Mouse (Mus musculus) heart, embryonic 11.5 days (tissue): ENCODE measurements around the gene Diras1. TPM values are rescaled to one million over a fixed set of nuclear protein-coding genes. Genes with fewer than 3 reads are reported as not detected.

Experiments
- ATAC-seq: fragments of 200-750 bp; cut with Nextera tagmentation; replicated peaks from 2 replicates; pipeline ENCODE4 v1.8.0; 2017; ENCODE audit warnings: moderate library complexity; ENCODE audit not compliant: insufficient number of reproducible peaks, low FRiP score, low TSS enrichment
- H3K27ac ChIP-seq: fragments of 300-500 bp; sonication (generic); 2 replicates; pipeline ENCODE4 v1.5.1; 2014; ENCODE audit warnings: mild to moderate bottlenecking, low read depth, low read length
- H3K27me3 ChIP-seq: fragments of 300-500 bp; sonication (generic); 2 replicates; pipeline ENCODE4 v1.6.1; 2014; ENCODE audit warnings: mild to moderate bottlenecking, low read length, mixed read lengths; ENCODE audit not compliant: control insufficient read depth, insufficient read depth
- H3K36me3 ChIP-seq: fragments of 300-500 bp; sonication (generic); 2 replicates; pipeline ENCODE4 v1.6.1; 2014; ENCODE audit warnings: mild to moderate bottlenecking, low read length, moderate library complexity, mixed read lengths; ENCODE audit not compliant: control insufficient read depth, insufficient read depth
- H3K4me1 ChIP-seq: fragments of 300-500 bp; sonication (generic); 2 replicates; pipeline ENCODE4 v1.6.1; 2014; ENCODE audit warnings: low read length; ENCODE audit not compliant: control insufficient read depth, insufficient read depth
- H3K4me2 ChIP-seq: fragments of 300-500 bp; sonication (generic); 2 replicates; pipeline ENCODE4 v1.6.1; 2014; ENCODE audit warnings: mild to moderate bottlenecking, moderate library complexity
- H3K4me3 ChIP-seq: fragments of 300-500 bp; sonication (generic); 2 replicates; pipeline ENCODE4 v1.5.1; 2014; ENCODE audit warnings: low read depth, low read length
- H3K9ac ChIP-seq: fragments of 300-500 bp; sonication (generic); 2 replicates; pipeline ENCODE4 v1.6.1; 2014; ENCODE audit warnings: mild to moderate bottlenecking, low read depth, low read length, moderate library complexity
- H3K9me3 ChIP-seq: fragments of 300-500 bp; sonication (generic); replicated peaks from 2 replicates; pipeline ENCODE4 v1.6.1; 2016; ENCODE audit warnings: low read length; ENCODE audit not compliant: control insufficient read depth
- WGBS: fragments of 180-500 bp; shearing (Covaris S2); extraction: QIAGEN DNeasy Blood & Tissue Kit; methylation state at CpG from one replicate; pipeline ENCODE4 v1.1.7; 2014; ENCODE audit not compliant: insufficient replicate concordance; 5-methylcytosine and 5-hydroxymethylcytosine counted together
- polyA plus RNA-seq: library from polyadenylated mRNA; unstranded; fragments of >200 nt; fragmentation: Nextera tagmentation; extraction: Ambion mirVana; gene quantifications from 2 replicates; pipeline ENCODE4 v1.2.1, GENCODE M21; 2014

Gene Diras1
- polyA plus RNA-seq, 1 experiment from 2014 or later, result 0.13 TPM

GRCm38 (mm10) chr10:80985241-80985969 lies 40.1 kb downstream of the Diras1 start:
- peaks cover 30% of the 10 kb centered on the region for H3K27me3 ChIP-seq
- no peaks in the 10 kb centered on the region for H3K9me3 ChIP-seq
- H3K4me2 ChIP-seq, result peak overlapping the region; percentile 72
- H3K27ac ChIP-seq, result no peak overlapping the region
- peaks cover 19% of the 10 kb centered on the region for H3K4me1 ChIP-seq
- ATAC-seq, result no peak
- peak overlapping the region; percentile 36 for H3K4me3 ChIP-seq
- no peaks in the 10 kb centered on the region for H3K36me3 ChIP-seq
- peak overlapping the region; percentile 61 for H3K9ac ChIP-seq
- WGBS, result 10% methylated on average over 37 of the region's 37 CpGs

- peaks cover 19% of the 10 kb centered on the region for H3K4me1 ChIP-seq
- 89% methylated on average over 12 of the region's 12 CpGs for whole genome bisulfite sequencing
Measured at GRCm38 (mm10) chr10:80984223-80984622, 41.2 kb downstream of the Diras1 start.

GRCm38 (mm10) chr10:80982381-80982780 lies 43.1 kb downstream of the Diras1 start:
- Histone ChIP-seq H3K36me3 (no peaks in the 10 kb centered on the region), H3K4me2 (no peak overlapping the region), H3K4me1 (peaks cover 10% of the 10 kb centered on the region), H3K27ac (no peak overlapping the region), H3K9me3 (no peaks in the 10 kb centered on the region), H3K27me3 (peaks cover 27% of the 10 kb centered on the region), H3K9ac (no peak overlapping the region), H3K4me3 (no peak overlapping the region)
- 59% methylated on average over 4 of the region's 4 CpGs for WGBS
- no peak for ATAC-seq

More at GRCm38 (mm10) chr10:80984223-80984622, 41.2 kb downstream of the Diras1 start:
- H3K27me3 ChIP-seq, result peaks cover 30% of the 10 kb centered on the region
- H3K4me3 ChIP-seq, result no peak overlapping the region
- no peak overlapping the region for H3K9ac ChIP-seq
- H3K27ac ChIP-seq, result no peak overlapping the region
- H3K36me3 ChIP-seq, result no peaks in the 10 kb centered on the region
- no peak for ATAC-seq
- no peaks in the 10 kb centered on the region for H3K9me3 ChIP-seq
- H3K4me2 ChIP-seq, result no peak overlapping the region

DNA sequence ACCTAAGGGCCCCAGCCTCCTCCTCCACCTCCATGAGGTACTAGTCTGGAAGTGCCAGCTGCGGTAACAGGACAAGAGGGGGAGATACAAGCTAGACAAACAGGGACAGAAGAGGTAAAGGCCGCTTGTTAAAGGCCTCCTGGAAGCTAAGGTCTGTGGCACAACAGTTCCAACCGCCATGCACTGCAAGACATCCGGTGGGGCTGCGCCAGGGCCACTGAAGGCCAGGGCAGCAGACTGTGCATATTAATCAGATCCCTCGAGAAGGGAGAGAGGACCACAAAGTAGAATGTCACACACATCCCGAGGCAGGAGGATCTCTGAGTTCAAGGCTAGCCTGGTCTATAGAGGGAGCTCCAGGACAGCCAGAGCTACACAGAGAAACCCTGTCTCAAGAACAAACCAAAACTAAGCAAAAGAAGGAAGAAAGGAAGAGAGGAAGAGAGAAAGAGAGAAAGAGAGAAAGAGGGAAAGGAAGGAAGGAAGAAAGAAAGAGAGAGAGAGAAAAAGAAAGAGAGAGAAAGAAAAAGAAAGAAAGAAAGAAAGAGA lies 43.8 kb downstream of the Diras1 start:
- Histone ChIP-seq H3K27me3 (peaks cover 25% of the 10 kb centered on the region), H3K27ac (no peak overlapping the region), H3K36me3 (no peaks in the 10 kb centered on the region), H3K4me1 (peaks cover 9% of the 10 kb centered on the region), H3K4me2 (no peak overlapping the region), H3K9ac (no peak overlapping the region), H3K9me3 (no peaks in the 10 kb centered on the region), H3K4me3 (no peak overlapping the region)
- WGBS, result 58% methylated on average over 7 of the region's 7 CpGs
- no peak for ATAC-seq

- Histone ChIP-seq H3K9ac (no peak overlapping the region), H3K4me3 (no peak overlapping the region)
- WGBS, result 88% methylated on average over 11 of the region's 11 CpGs
Measured at GRCm38 (mm10) chr10:80975478-80975877, 50.0 kb downstream of the Diras1 start.

GRCm38 (mm10) chr10:80973722-80974121 lies 51.7 kb downstream of the Diras1 start:
- H3K36me3 ChIP-seq, result no peaks in the 10 kb centered on the region
- H3K4me3 ChIP-seq, result no peak overlapping the region
- no peak overlapping the region for H3K9ac ChIP-seq
- H3K27ac ChIP-seq, result no peak overlapping the region
- H3K4me2 ChIP-seq, result no peak overlapping the region
- ATAC-seq, result no peak
- peaks cover 4% of the 10 kb centered on the region; the same call in 1 of the 2 replicates for H3K9me3 ChIP-seq
- peaks cover 11% of the 10 kb centered on the region for H3K4me1 ChIP-seq
- WGBS, result 53% methylated on average over 1 of the region's 1 CpGs
- H3K27me3 ChIP-seq, result peaks cover 2% of the 10 kb centered on the region; the same call in 1 of the 2 replicates

More at GRCm38 (mm10) chr10:80975478-80975877, 50.0 kb downstream of the Diras1 start:
- Histone ChIP-seq H3K27me3 (no peaks in the 10 kb centered on the region), H3K4me2 (no peak overlapping the region), H3K9me3 (peaks cover 4% of the 10 kb centered on the region; the same call in 1 of the 2 replicates), H3K36me3 (no peaks in the 10 kb centered on the region), H3K27ac (no peak overlapping the region), H3K4me1 (peaks cover 11% of the 10 kb centered on the region)
- ATAC-seq, result no peak

DNA sequence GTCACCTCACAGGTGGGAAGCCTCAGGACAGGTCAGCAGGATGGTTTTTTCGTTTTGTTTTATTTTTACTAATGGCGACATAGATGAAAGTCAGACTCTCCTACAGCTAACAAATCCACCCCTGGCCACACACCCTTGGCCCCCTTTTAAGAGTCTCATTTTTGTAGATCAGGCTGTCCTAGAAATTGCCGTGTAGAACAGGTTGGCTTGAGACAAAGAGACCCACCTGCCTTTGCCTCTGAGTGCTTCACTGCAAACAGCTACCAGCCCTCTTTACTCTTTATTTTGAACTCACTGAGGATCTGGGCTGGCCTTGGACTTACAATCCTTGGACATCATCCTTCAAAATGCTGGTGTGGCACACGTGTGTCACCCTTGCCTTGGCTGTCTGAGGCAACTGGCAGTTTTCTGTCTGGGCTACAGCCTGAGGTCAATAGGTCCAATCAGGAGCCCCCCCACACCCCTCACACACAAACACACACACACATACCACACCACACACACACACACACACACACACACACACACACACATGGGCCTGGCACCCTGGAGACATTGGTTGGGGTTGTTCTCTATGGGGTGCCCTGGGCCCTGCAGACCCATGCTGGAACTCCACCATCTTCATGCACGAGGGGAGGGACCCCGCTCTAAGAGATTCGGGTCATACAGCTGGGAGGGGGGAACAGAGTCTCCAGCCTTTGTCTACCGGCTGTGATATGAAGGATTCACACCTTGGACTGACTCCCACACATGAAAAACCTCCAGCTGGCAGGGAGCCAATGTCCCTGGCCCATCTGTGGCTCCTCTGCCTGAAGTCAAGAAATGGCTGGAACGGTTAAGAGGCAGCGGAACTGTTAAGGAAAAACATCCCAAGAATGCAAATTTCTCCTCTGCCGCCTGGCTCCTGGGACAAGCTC lies 53.1 kb downstream of the Diras1 start:
- WGBS, result 37% methylated on average over 11 of the region's 11 CpGs
- H3K9me3 ChIP-seq, result peaks cover 4% of the 10 kb centered on the region; the same call in 1 of the 2 replicates
- no peak overlapping the region for H3K9ac ChIP-seq
- peaks cover 11% of the 10 kb centered on the region for H3K4me1 ChIP-seq
- H3K27me3 ChIP-seq, result peaks cover 2% of the 10 kb centered on the region; the same call in 1 of the 2 replicates
- H3K36me3 ChIP-seq, result no peaks in the 10 kb centered on the region
- ATAC-seq, result no peak
- no peak overlapping the region for H3K4me2 ChIP-seq
- H3K4me3 ChIP-seq, result no peak overlapping the region
- H3K27ac ChIP-seq, result 0 out of 2 replicates have a peak overlapping the region, but pooled peaks have one; percentile 41

- WGBS, result 71% methylated on average over 15 of the region's 15 CpGs
- Histone ChIP-seq H3K4me1 (peaks cover 11% of the 10 kb centered on the region), H3K9ac (no peak overlapping the region), H3K4me2 (no peak overlapping the region), H3K9me3 (peaks cover 4% of the 10 kb centered on the region; the same call in 1 of the 2 replicates), H3K4me3 (no peak overlapping the region), H3K27me3 (peaks cover 2% of the 10 kb centered on the region; the same call in 1 of the 2 replicates), H3K27ac (no peak overlapping the region), H3K36me3 (no peaks in the 10 kb centered on the region)
- ATAC-seq, result no peak
Measured at GRCm38 (mm10) chr10:80971533-80971932, 53.9 kb downstream of the Diras1 start.
